Mouse (Mus musculus): ENCODE data around the gene Mon1a. TPM values are rescaled to one million over a fixed set of nuclear protein-coding genes. Genes with fewer than 3 reads are reported as not detected.
A peak's percentile ranks its signal among the peaks of the same experiment; 100 is the strongest.

Gene Mon1a
- polyA plus RNA-seq, 1 experiment from 2014 or later: 11.3 TPM

DNA sequence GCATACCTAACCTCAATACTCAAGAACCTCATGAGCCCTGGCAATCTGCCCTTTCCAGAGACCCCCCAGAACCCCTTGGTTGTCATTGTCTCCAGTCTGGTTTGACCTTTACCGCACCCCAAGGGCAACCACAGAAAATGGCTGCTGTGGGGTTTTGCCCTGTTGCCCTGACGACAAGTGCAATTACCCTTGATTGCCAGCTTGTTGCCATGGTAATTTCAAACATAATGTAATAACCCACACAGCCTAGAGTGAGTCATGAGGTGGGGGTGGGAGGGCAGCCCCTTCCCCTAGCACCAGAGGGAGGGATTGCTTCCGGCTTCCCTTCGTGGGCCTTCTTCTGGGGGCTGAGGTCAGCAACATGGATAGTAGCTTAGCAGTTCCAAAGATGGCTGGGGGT, 44.3 kb downstream of the Mon1a start:
- Histone ChIP-seq H3K9ac (no peak overlapping the region), H3K36me3 (no peaks in the 10 kb centered on the region), H3K4me3 (no peak overlapping the region), H3K9me3 (no peaks in the 10 kb centered on the region), H3K4me2 (replicated peaks) (no peak overlapping the region), H3K4me1 (peaks cover 15% of the 10 kb centered on the region), H3K27me3 (peaks cover 25% of the 10 kb centered on the region), H3K27ac (no peak overlapping the region)
- WGBS: 54% methylated on average over 4 of the region's 4 CpGs
- ATAC-seq (ENCODE audit: insufficient number of reproducible peaks, insufficient read depth, low FRiP score, low TSS enrichment): no peak

GRCm38 (mm10) chr9:107934146-107934545, 46.2 kb downstream of the Mon1a start:
- Histone ChIP-seq H3K4me2 (replicated peaks) (no peak overlapping the region), H3K9me3 (no peaks in the 10 kb centered on the region), H3K4me1 (peaks cover 15% of the 10 kb centered on the region), H3K9ac (no peak overlapping the region), H3K36me3 (no peaks in the 10 kb centered on the region), H3K4me3 (no peak overlapping the region), H3K27ac (no peak overlapping the region), H3K27me3 (peaks cover 28% of the 10 kb centered on the region)
- WGBS: 86% methylated on average over 11 of the region's 11 CpGs
- ATAC-seq (ENCODE audit: insufficient number of reproducible peaks, insufficient read depth, low FRiP score, low TSS enrichment): no peak

DNA sequence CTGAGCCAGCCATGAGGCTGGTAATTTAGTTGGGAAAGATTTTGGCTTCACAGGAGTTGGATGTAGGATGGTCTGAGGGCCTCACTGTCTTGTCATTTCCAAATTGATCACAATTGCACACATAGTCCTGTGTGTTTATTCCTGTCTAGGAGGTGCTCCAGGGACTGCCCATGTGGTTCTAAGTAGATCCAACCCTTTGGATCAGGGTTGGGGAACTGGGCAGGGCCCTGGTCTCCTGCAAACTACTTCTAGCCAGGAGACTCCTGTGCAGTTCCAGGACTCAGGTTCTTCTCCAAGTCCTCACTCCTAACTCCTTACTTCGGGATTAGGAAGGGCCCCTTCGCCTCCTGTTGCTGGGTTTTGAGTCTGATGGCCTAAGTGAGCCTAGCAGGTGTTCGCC, 47.4 kb downstream of the Mon1a start, which contains the start of gene Camkv:
Gene Camkv (plus strand): TSS at position 301 of the 400 bp plus-strand sequence.
- no peaks in the 10 kb centered on the region for H3K36me3 ChIP-seq
- H3K9ac ChIP-seq: peak within 1 kb of the TSS; percentile 56
- H3K4me3 ChIP-seq: peak within 1 kb of the TSS; percentile 53
- H3K4me1 ChIP-seq: peaks cover 15% of the 10 kb centered on the region
- H3K9me3 ChIP-seq: no peaks in the 10 kb centered on the region
- H3K27me3 ChIP-seq: peaks cover 28% of the 10 kb centered on the region
- no peak within 1 kb of the TSS for H3K27ac ChIP-seq
- WGBS: 9% methylated on average over 3 of the region's 3 CpGs
- H3K4me2 ChIP-seq (replicated peaks): peak within 1 kb of the TSS; percentile 92
- no peak for ATAC-seq (ENCODE audit: insufficient number of reproducible peaks, insufficient read depth, low FRiP score, low TSS enrichment)

GRCm38 (mm10) chr9:107935790-107936214, 47.9 kb downstream of the Mon1a start:
- H3K27me3 ChIP-seq: peaks cover 28% of the 10 kb centered on the region
- H3K9ac ChIP-seq: peak overlapping the region; percentile 56
- peak overlapping the region; percentile 53 for H3K4me3 ChIP-seq
- ATAC-seq (ENCODE audit: insufficient number of reproducible peaks, insufficient read depth, low FRiP score, low TSS enrichment): no peak
- peaks cover 15% of the 10 kb centered on the region for H3K4me1 ChIP-seq
- H3K27ac ChIP-seq: no peak overlapping the region
- no peaks in the 10 kb centered on the region for H3K36me3 ChIP-seq
- H3K4me2 ChIP-seq (replicated peaks): peak overlapping the region; percentile 92
- WGBS: under 1% methylated on average over 41 of the region's 41 CpGs
- no peaks in the 10 kb centered on the region for H3K9me3 ChIP-seq

- no peaks in the 10 kb centered on the region for H3K36me3 ChIP-seq
- ATAC-seq (ENCODE audit: insufficient number of reproducible peaks, insufficient read depth, low FRiP score, low TSS enrichment): no peak
- no peaks in the 10 kb centered on the region for H3K9me3 ChIP-seq
- H3K27me3 ChIP-seq: peaks cover 28% of the 10 kb centered on the region
- H3K4me1 ChIP-seq: peaks cover 15% of the 10 kb centered on the region
- under 1% methylated on average over 29 of the region's 29 CpGs for WGBS
- H3K27ac ChIP-seq: no peak overlapping the region
- H3K4me3 ChIP-seq: peak overlapping the region; percentile 53
- peak overlapping the region; percentile 56 for H3K9ac ChIP-seq
- peak overlapping the region; percentile 92 for H3K4me2 ChIP-seq (replicated peaks)
Measured at GRCm38 (mm10) chr9:107936215-107936822, 48.4 kb downstream of the Mon1a start.

DNA sequence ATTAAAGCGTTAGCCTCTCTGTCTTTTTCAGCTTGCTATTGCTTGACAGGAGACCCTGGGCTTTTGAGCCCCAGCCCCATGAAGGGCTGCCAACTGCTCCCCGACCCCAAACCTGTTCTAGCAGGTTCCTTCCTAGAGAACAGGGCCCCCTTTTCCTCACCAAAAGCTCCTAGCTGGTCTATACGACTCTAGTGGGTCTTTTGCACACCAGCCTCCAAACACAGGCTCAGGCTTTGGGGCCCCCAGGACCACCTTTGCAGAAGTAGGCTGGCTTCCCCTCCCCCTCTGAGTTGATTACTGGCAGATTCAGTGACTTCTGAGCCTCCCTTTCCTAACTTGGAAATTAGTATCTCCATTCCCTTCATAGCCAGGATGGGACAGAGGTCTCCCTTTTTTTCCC, 48.9 kb downstream of the Mon1a start:
- H3K9me3 ChIP-seq: no peaks in the 10 kb centered on the region
- 14% methylated on average over 3 of the region's 3 CpGs for WGBS
- H3K4me2 ChIP-seq (replicated peaks): peak overlapping the region; percentile 92
- H3K27ac ChIP-seq: no peak overlapping the region
- peaks cover 28% of the 10 kb centered on the region for H3K27me3 ChIP-seq
- H3K4me1 ChIP-seq: peaks cover 15% of the 10 kb centered on the region
- no peaks in the 10 kb centered on the region for H3K36me3 ChIP-seq
- no peak for ATAC-seq (ENCODE audit: insufficient number of reproducible peaks, insufficient read depth, low FRiP score, low TSS enrichment)
- H3K4me3 ChIP-seq: peak overlapping the region; percentile 53
- H3K9ac ChIP-seq: 0 out of 2 replicates have a peak overlapping the region, but pooled peaks have one; percentile 56

- ATAC-seq (ENCODE audit: insufficient number of reproducible peaks, insufficient read depth, low FRiP score, low TSS enrichment): no peak
- Histone ChIP-seq H3K36me3 (no peaks in the 10 kb centered on the region), H3K4me1 (peaks cover 12% of the 10 kb centered on the region), H3K9me3 (no peaks in the 10 kb centered on the region), H3K27me3 (no peaks in the 10 kb centered on the region), H3K9ac (no peak overlapping the region), H3K4me3 (no peak overlapping the region), H3K4me2 (replicated peaks) (no peak overlapping the region), H3K27ac (no peak overlapping the region)
- WGBS: 90% methylated on average over 31 of the region's 31 CpGs
Measured at GRCm38 (mm10) chr9:107947241-107948194, 59.6 kb downstream of the Mon1a start.

DNA sequence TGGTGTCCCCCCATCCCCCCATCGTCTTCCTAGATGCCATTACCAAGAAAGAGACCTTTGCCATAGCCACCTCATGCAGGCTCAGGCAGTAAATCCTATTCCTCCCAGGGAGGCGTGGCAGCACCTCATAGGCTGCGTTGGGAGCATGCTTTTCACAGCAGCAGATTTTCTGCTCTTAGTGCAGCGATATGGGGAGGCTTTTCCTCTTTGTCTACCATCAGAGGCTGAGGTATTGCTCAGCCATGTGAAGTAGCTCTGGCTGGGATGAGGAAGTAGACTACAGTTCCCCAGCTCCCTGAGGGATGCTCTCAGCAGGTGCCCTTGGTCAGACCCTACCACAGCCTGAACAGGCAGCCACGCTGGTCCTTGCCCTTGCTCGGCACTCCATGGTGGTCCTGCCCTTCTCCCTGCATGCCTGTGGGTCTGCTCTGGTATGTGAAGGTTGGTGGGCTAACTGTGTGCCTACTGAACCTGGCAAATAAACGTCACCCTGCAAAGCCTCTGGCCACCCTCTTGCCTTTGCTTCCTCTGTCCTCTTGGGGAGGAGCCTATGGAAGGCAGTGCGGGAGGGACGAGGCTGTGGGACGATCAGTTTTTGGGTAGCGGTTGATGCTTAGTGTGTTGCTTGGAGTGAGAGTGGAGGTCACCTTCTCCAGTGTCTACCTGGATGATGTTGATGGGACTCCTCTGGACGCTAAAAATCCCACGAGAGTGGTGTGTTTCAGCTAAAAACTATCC, 61.4 kb downstream of the Mon1a start:
- no peak overlapping the region for H3K4me2 ChIP-seq (replicated peaks)
- ATAC-seq (ENCODE audit: insufficient number of reproducible peaks, insufficient read depth, low FRiP score, low TSS enrichment): no peak
- WGBS: 77% methylated on average over 13 of the region's 13 CpGs
- no peaks in the 10 kb centered on the region for H3K36me3 ChIP-seq
- H3K4me3 ChIP-seq: no peak overlapping the region
- no peak overlapping the region for H3K27ac ChIP-seq
- no peaks in the 10 kb centered on the region for H3K27me3 ChIP-seq
- H3K4me1 ChIP-seq: peaks cover 12% of the 10 kb centered on the region
- H3K9ac ChIP-seq: no peak overlapping the region
- no peaks in the 10 kb centered on the region for H3K9me3 ChIP-seq

DNA sequence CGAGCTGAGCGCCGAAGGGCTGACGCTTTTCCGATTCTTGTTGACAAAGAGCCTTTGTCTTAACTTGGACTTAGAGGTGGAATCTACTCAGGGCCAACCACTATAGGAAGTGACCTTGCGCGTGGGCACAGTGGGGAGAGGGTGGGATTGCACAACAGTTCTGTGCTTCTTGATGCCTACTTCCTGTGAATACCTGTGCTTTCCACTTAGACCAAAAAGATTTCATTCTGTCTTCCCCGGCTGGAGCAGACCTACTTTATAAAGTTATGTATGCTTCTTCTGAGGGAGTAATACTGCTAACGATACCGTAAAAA, 61.9 kb downstream of the Mon1a start, which contains the start of gene Traip:
Gene Traip (plus strand): TSS at position 215 of the 314 bp plus-strand sequence.
- H3K4me1 ChIP-seq: peaks cover 12% of the 10 kb centered on the region
- no peak for ATAC-seq (ENCODE audit: insufficient number of reproducible peaks, insufficient read depth, low FRiP score, low TSS enrichment)
- WGBS: 83% methylated on average over 10 of the region's 10 CpGs
- H3K36me3 ChIP-seq: no peaks in the 10 kb centered on the region
- peak within 1 kb of the TSS; percentile 64 for H3K9ac ChIP-seq
- peak within 1 kb of the TSS; percentile 63; the same call in 1 of the 2 replicates for H3K27ac ChIP-seq
- peak within 1 kb of the TSS; percentile 78 for H3K4me2 ChIP-seq (replicated peaks)
- H3K4me3 ChIP-seq: peak within 1 kb of the TSS; percentile 78
- H3K9me3 ChIP-seq: no peaks in the 10 kb centered on the region
- no peaks in the 10 kb centered on the region for H3K27me3 ChIP-seq

DNA sequence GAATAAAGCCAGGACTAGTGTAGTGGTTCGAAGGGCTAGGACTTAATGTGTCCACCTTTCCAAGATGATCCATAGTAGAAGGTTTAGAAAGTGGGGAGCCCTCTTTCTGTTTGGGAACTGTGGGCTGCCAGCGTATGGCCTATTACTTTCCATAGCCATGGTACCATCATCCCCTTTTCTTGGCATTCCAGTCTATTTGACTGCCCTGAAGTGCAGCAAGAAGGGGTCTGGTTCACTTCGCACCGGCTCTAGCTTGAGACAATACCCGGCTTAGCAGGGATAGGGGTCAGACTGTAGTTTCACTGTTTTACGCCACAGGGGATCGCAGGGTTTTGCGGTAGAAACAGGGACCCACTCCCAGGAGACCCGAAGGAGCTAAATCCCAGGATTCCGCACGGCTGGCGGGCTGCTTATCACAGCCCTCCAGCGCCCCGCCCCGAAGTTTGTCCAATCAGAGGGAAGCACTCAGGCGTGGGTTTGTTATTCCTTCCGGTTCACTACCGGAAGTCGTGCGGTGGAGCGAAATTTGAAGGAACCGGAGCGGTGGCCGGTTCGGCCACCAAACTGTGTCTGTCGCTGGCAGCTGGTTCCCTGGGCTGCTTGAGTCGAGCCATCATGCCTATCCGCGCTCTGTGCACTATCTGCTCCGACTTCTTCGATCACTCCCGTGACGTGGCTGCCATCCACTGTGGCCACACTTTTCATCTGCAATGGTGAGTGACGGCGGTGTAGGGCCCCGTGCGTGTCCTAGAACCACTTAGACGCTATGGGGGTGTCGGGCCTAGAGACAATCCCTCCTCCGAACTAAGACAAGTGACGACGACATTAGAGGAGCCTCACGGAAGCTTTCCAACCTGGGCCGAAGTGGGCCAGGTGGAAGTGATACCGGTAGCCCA, 62.8 kb downstream of the Mon1a start:
- peaks cover 12% of the 10 kb centered on the region for H3K4me1 ChIP-seq
- no peaks in the 10 kb centered on the region for H3K36me3 ChIP-seq
- H3K27me3 ChIP-seq: no peaks in the 10 kb centered on the region
- H3K4me3 ChIP-seq: peak overlapping the region; percentile 78
- H3K4me2 ChIP-seq (replicated peaks): peak overlapping the region; percentile 78
- peak; percentile 89 for ATAC-seq (ENCODE audit: insufficient number of reproducible peaks, insufficient read depth, low FRiP score, low TSS enrichment)
- 15% methylated on average over 45 of the region's 45 CpGs for WGBS
- peak overlapping the region; percentile 64 for H3K9ac ChIP-seq
- peak overlapping the region; percentile 63; the same call in 1 of the 2 replicates for H3K27ac ChIP-seq
- no peaks in the 10 kb centered on the region for H3K9me3 ChIP-seq
